Mouse (Mus musculus): ENCODE data around the gene Psmb7. TPM values are rescaled to one million over a fixed set of nuclear protein-coding genes. Genes with fewer than 3 reads are reported as not detected.

The Psmb7 gene
- total RNA-seq, 2 experiments from 2014 or later = 252 to 254 TPM

- no peak for DNase-seq
Measured at GRCm38 (mm10) chr2:38543158-38543557, 100.7 kb downstream of the Psmb7 start.

GRCm38 (mm10) chr2:38542366-38542765 lies 101.5 kb downstream of the Psmb7 start:
- DNase-seq = no peak

GRCm38 (mm10) chr2:38541570-38541969 lies 102.3 kb downstream of the Psmb7 start:
- no peak for DNase-seq

GRCm38 (mm10) chr2:38541101-38541500 lies 102.8 kb downstream of the Psmb7 start:
- no peak for DNase-seq

- no peak for DNase-seq
Measured at GRCm38 (mm10) chr2:38540666-38541065, 103.2 kb downstream of the Psmb7 start.

- no peak for DNase-seq
Measured at GRCm38 (mm10) chr2:38539677-38540076, 104.2 kb downstream of the Psmb7 start.

Small RNA genes lying within 50 kb of the gene (microRNA-seq; reads per million reads assigned to microRNA genes)
- 0 reads per million in 2 experiments for gene Gm27634

Other genes with a start within 250 kb of the Psmb7 start
- gene Nek6, start 132.4 kb downstream of the Psmb7 start, total RNA-seq (2021) = 10 to 100 TPM; 24.8 to 26.0 TPM
- under 1 TPM; 0.10 to 0.14 TPM for gene Nr5a1, start 70.5 kb upstream of the Psmb7 start, total RNA-seq (2021)